Mouse (Mus musculus) heart, postnatal 0 days (tissue): Measurements from ENCODE around the gene Acsf3. TPM values are rescaled to one million over a fixed set of nuclear protein-coding genes. Genes with fewer than 3 reads are reported as not detected.

Experiments used
- ATAC-seq: fragments of 200-750 bp; cut with Nextera tagmentation; 2 replicates; pipeline ENCODE4 v1.8.0; 2017; ENCODE audit warnings: low read depth, moderate number of reproducible peaks, moderate library complexity; ENCODE audit not compliant: insufficient read depth
- DNase-seq: peaks from one replicate; pipeline ENCODE4 v3.0.0-alpha.2; 2016; ENCODE audit warnings: low spot score
- H3K27ac ChIP-seq: fragments of 300-500 bp; sonication (generic); 2 replicates; pipeline ENCODE4 v1.5.1; 2014; ENCODE audit warnings: low read depth, mild to moderate bottlenecking
- H3K27me3 ChIP-seq: fragments of 300-500 bp; sonication (generic); 2 replicates; pipeline ENCODE4 v1.6.1; 2014; ENCODE audit warnings: low read length, mixed read lengths; ENCODE audit not compliant: control insufficient read depth, insufficient read depth
- H3K36me3 ChIP-seq: fragments of 300-500 bp; sonication (generic); replicated peaks from 2 replicates; pipeline ENCODE4 v1.6.1; 2014; ENCODE audit warnings: low read length, mixed read lengths; ENCODE audit not compliant: control insufficient read depth, insufficient read depth
- H3K4me1 ChIP-seq: fragments of 300-500 bp; sonication (generic); 2 replicates; pipeline ENCODE4 v1.6.1; 2014; ENCODE audit warnings: antibody characterized with exemption; ENCODE audit not compliant: control insufficient read depth, insufficient read depth
- H3K4me2 ChIP-seq: fragments of 300-500 bp; sonication (generic); 2 replicates; pipeline ENCODE4 v1.6.1; 2014; ENCODE audit warnings: low read depth, mild to moderate bottlenecking, low read length, moderate library complexity
- H3K4me3 ChIP-seq: fragments of 300-500 bp; sonication (generic); 2 replicates; pipeline ENCODE4 v1.5.1; 2014; ENCODE audit warnings: low read depth, low read length
- H3K9ac ChIP-seq: fragments of 300-500 bp; sonication (generic); replicated peaks from 2 replicates; pipeline ENCODE4 v1.6.1; 2014; ENCODE audit warnings: low read depth, low read length, mixed read lengths
- H3K9me3 ChIP-seq: fragments of 300-500 bp; sonication (generic); replicated peaks from 2 replicates; pipeline ENCODE4 v1.6.1; 2016; ENCODE audit warnings: low read length; ENCODE audit not compliant: control insufficient read depth
- CTCF ChIP-seq: IDR thresholded peaks from 2 replicates; pipeline ENCODE4 v1.5.1; 2016; ENCODE audit warnings: antibody characterized with exemption, control low read depth, low read depth
- EP300 ChIP-seq: IDR thresholded peaks from 2 replicates; pipeline ENCODE4 v1.6.1; 2016; ENCODE audit warnings: antibody characterized with exemption, low read depth
- WGBS: fragments of 180-500 bp; shearing (Covaris S2); extraction: QIAGEN DNeasy Blood & Tissue Kit; methylation state at CpG from one replicate; pipeline ENCODE4 v1.1.7; 2014; 5-methylcytosine and 5-hydroxymethylcytosine counted together
- polyA plus RNA-seq: library from polyadenylated mRNA; unstranded; fragments of >200 nt; fragmentation: Nextera tagmentation; extraction: Ambion mirVana; gene quantifications from 2 replicates; pipeline ENCODE4 v1.2.1, GENCODE M21; 2015
- total RNA-seq: library from RNA; depleted of rRNA; stranded (reverse); fragments of >200 nt; gene quantifications from 2 replicates; pipeline ENCODE4 v1.2.3, GENCODE M21; 2014; ENCODE audit warnings: low replicate concordance

Gene Acsf3
- total and polyA plus RNA-seq, 2 experiments from 2014 or later, result 17.7 to 19.3 TPM

- 80% methylated on average over 8 of the region's 8 CpGs for WGBS
- Histone ChIP-seq H3K4me1 (no peaks in the 10 kb centered on the region), H3K27me3 (0 out of 2 replicates have a peak, but pooled peaks cover 3% of the 10 kb centered on the region), H3K4me2 (no peak overlapping the region), H3K9ac (no peak overlapping the region), H3K27ac (no peak overlapping the region), H3K36me3 (no peaks in the 10 kb centered on the region), H3K9me3 (no peaks in the 10 kb centered on the region), H3K4me3 (no peak overlapping the region)
- no peak for DNase-seq
- TF ChIP-seq CTCF, result no peak
- TF ChIP-seq EP300, result no peak
- no peak for ATAC-seq
Measured at GRCm38 (mm10) chr8:122834416-122834815, 59.1 kb downstream of the Acsf3 start.

GRCm38 (mm10) chr8:122834971-122835370, 59.7 kb downstream of the Acsf3 start:
- no peak overlapping the region for H3K27ac ChIP-seq
- no peak overlapping the region for H3K4me3 ChIP-seq
- no peak overlapping the region for H3K4me2 ChIP-seq
- no peaks in the 10 kb centered on the region for H3K9me3 ChIP-seq
- H3K36me3 ChIP-seq, result no peaks in the 10 kb centered on the region
- no peak overlapping the region for H3K9ac ChIP-seq
- TF ChIP-seq CTCF, result peak; percentile 88
- TF ChIP-seq EP300, result no peak
- 0 out of 2 replicates have a peak, but pooled peaks cover 3% of the 10 kb centered on the region for H3K27me3 ChIP-seq
- 20% methylated on average over 8 of the region's 8 CpGs for WGBS
- DNase-seq (peak; percentile 72), ATAC-seq (peak; percentile 72)
- no peaks in the 10 kb centered on the region for H3K4me1 ChIP-seq

DNA sequence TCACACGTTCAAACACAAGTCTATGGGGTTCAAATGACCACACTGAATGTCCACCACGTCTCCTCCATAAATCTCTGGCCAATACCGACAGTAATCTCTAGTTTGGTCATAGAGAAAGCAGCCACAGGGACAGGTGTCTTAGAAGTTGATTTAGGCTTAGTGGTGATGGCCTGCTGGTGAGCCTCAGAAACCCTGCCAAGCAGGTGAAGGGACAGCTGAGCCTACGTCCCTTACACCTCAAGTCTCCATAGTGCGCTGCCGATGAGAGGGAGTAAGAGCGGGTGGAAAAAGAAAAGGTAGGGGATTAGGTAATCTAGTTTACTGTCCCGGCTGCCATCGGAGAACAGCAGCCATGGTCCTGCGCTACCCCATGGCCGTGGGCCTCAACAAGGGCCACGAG, 60.9 kb downstream of the Acsf3 start:
- Histone ChIP-seq H3K27ac (no peak overlapping the region), H3K9ac (no peak overlapping the region), H3K4me3 (no peak overlapping the region), H3K4me1 (no peaks in the 10 kb centered on the region), H3K9me3 (no peaks in the 10 kb centered on the region), H3K27me3 (0 out of 2 replicates have a peak, but pooled peaks cover 3% of the 10 kb centered on the region), H3K36me3 (no peaks in the 10 kb centered on the region), H3K4me2 (no peak overlapping the region)
- DNase-seq (no peak), ATAC-seq (no peak)
- no peak for TF ChIP-seq CTCF
- TF ChIP-seq EP300, result no peak
- 89% methylated on average over 12 of the region's 12 CpGs for WGBS

- no peak for ATAC-seq
- H3K4me2 ChIP-seq, result no peak overlapping the region
- WGBS, result 85% methylated on average over 13 of the region's 13 CpGs
Measured at GRCm38 (mm10) chr8:122836696-122837095, 61.4 kb downstream of the Acsf3 start.

GRCm38 (mm10) chr8:122844161-122844560, 68.9 kb downstream of the Acsf3 start:
- no peak overlapping the region for H3K4me3 ChIP-seq
- H3K9ac ChIP-seq, result no peak overlapping the region
- H3K27ac ChIP-seq, result no peak overlapping the region
- ATAC-seq (no peak), DNase-seq (no peak)
- 0 out of 2 replicates have a peak, but pooled peaks cover 3% of the 10 kb centered on the region for H3K27me3 ChIP-seq
- no peaks in the 10 kb centered on the region for H3K9me3 ChIP-seq
- no peaks in the 10 kb centered on the region for H3K36me3 ChIP-seq
- 65% methylated on average over 3 of the region's 3 CpGs for WGBS
- TF ChIP-seq CTCF (no peak), EP300 (no peak)
- no peak overlapping the region for H3K4me2 ChIP-seq
- H3K4me1 ChIP-seq, result 0 out of 2 replicates have a peak, but pooled peaks cover 5% of the 10 kb centered on the region

More at GRCm38 (mm10) chr8:122836696-122837095, 61.4 kb downstream of the Acsf3 start:
- TF ChIP-seq CTCF (no peak), EP300 (no peak)
- Histone ChIP-seq H3K36me3 (no peaks in the 10 kb centered on the region), H3K27me3 (0 out of 2 replicates have a peak, but pooled peaks cover 3% of the 10 kb centered on the region), H3K4me3 (no peak overlapping the region), H3K27ac (no peak overlapping the region), H3K9ac (no peak overlapping the region), H3K4me1 (no peaks in the 10 kb centered on the region), H3K9me3 (no peaks in the 10 kb centered on the region)
- DNase-seq, result no peak

GRCm38 (mm10) chr8:122845662-122846061, 70.4 kb downstream of the Acsf3 start:
- TF ChIP-seq EP300 (no peak), CTCF (no peak)
- Histone ChIP-seq H3K27me3 (0 out of 2 replicates have a peak, but pooled peaks cover 3% of the 10 kb centered on the region), H3K9ac (no peak overlapping the region), H3K27ac (no peak overlapping the region), H3K4me1 (0 out of 2 replicates have a peak, but pooled peaks cover 5% of the 10 kb centered on the region), H3K4me3 (no peak overlapping the region), H3K4me2 (no peak overlapping the region), H3K9me3 (no peaks in the 10 kb centered on the region), H3K36me3 (no peaks in the 10 kb centered on the region)
- 43% methylated on average over 4 of the region's 4 CpGs for WGBS
- ATAC-seq, result no peak
- DNase-seq, result peak; percentile 18
